In genomic region chr2:4558651-4559203, GRCm38 (mm10) we compare ENCODE assay signal across 8 mouse cellular contexts.
DNase-seq lines count a peak whose midpoint lies in the region; ATAC-seq and TF ChIP-seq lines count a peak whose summit lies in the region.

No protein-coding gene starts in this region.

- no peaks in the 10 kb centered on the region for H3K9me3 ChIP-seq in kidney, embryonic 15.5 days (replicated peaks)
- H3K9me3 ChIP-seq in heart, embryonic 15.5 days (replicated peaks): no peaks in the 10 kb centered on the region
- H3K9me3 ChIP-seq in liver, postnatal 0 days (ENCODE audit: low read length): no peaks in the 10 kb centered on the region

- no peak for TF ChIP-seq CTCF in bone marrow, adult 2 months (IDR thresholded peaks at IDR 0.05; ENCODE audit: control insufficient read depth, insufficient read depth, low read length)
- no peak for TF ChIP-seq CTCF in liver, postnatal 0 days (IDR thresholded peaks at IDR 0.05; ENCODE audit: low read depth)

- H3K4me3 ChIP-seq in kidney, embryonic 15.5 days (replicated peaks): peak overlapping the region; percentile 56
- peak overlapping the region; percentile 95 for H3K4me3 ChIP-seq in bone marrow, adult 2 months (replicated peaks; ENCODE audit: control insufficient read depth, low read depth, low read length)
- peak overlapping the region; percentile 61 for H3K4me3 ChIP-seq in heart, embryonic 15.5 days
- H3K4me3 ChIP-seq in liver, postnatal 0 days (ENCODE audit: low read depth, low read length): peak overlapping the region; percentile 79

- peak overlapping the region; percentile 51 for H3K9ac ChIP-seq in kidney, embryonic 15.5 days
- peak overlapping the region; percentile 64 for H3K9ac ChIP-seq in heart, embryonic 15.5 days
- peak overlapping the region; percentile 83 for H3K9ac ChIP-seq in liver, postnatal 0 days (replicated peaks)

- no peak for TF ChIP-seq EP300 in liver, postnatal 0 days (IDR thresholded peaks at IDR 0.05; ENCODE audit: low read depth)

- TF ChIP-seq POLR2A in bone marrow, adult 2 months (IDR thresholded peaks at IDR 0.05; ENCODE audit: borderline replicate concordance, control insufficient read depth, low read depth, low read length): no peak

- WGBS in kidney, embryonic 15.5 days: 14% methylated on average over 8 of the region's 8 CpGs
- WGBS in bone marrow, adult 2 months: 8% methylated on average over 8 of the region's 8 CpGs
- WGBS in heart, embryonic 15.5 days: 10% methylated on average over 8 of the region's 8 CpGs
- WGBS in liver, postnatal 0 days (ENCODE audit: insufficient replicate concordance): 11% methylated on average over 8 of the region's 8 CpGs

- no peak for ATAC-seq in kidney, embryonic 15.5 days (replicated peaks; ENCODE audit: low FRiP score)
- no peak for ATAC-seq in heart, embryonic 15.5 days (replicated peaks; ENCODE audit: insufficient number of reproducible peaks, insufficient read depth, low FRiP score, low read depth)
- ATAC-seq in liver, postnatal 0 days: no peak

- H3K27ac ChIP-seq in kidney, embryonic 15.5 days: peak overlapping the region; percentile 98
- H3K27ac ChIP-seq in bone marrow, adult 2 months (ENCODE audit: control insufficient read depth, insufficient read depth, low read depth, low read length, poor library complexity): peak overlapping the region; percentile 84
- H3K27ac ChIP-seq in heart, embryonic 15.5 days: peak overlapping the region; percentile 98
- H3K27ac ChIP-seq in liver, postnatal 0 days (ENCODE audit: low read depth): peak overlapping the region; percentile 99

- DNase-seq in kidney, postnatal 10 days: no peak
- DNase-seq in liver, postnatal 0 days: no peak
- DNase-seq in left cerebral cortex, adult 8-10 months (ENCODE audit: low spot score in 2 of 2): no peak
- no peak for DNase-seq in gastrocnemius, adult 8-10 months (ENCODE audit: low spot score in 2 of 2)
- no peak for DNase-seq in right cerebral cortex, postnatal 4 days

- H3K4me2 ChIP-seq in kidney, embryonic 15.5 days: peak overlapping the region; percentile 71
- H3K4me2 ChIP-seq in heart, embryonic 15.5 days: peak overlapping the region; percentile 71
- H3K4me2 ChIP-seq in liver, postnatal 0 days (ENCODE audit: low read depth, low read length): peak overlapping the region; percentile 86

- H3K27me3 ChIP-seq in kidney, embryonic 15.5 days: no peaks in the 10 kb centered on the region
- no peaks in the 10 kb centered on the region for H3K27me3 ChIP-seq in heart, embryonic 15.5 days
- H3K27me3 ChIP-seq in liver, postnatal 0 days (ENCODE audit: insufficient read depth, low read length): no peaks in the 10 kb centered on the region

- H3K4me1 ChIP-seq in kidney, embryonic 15.5 days: peaks cover 77% of the 10 kb centered on the region
- peaks cover 7% of the 10 kb centered on the region for H3K4me1 ChIP-seq in bone marrow, adult 2 months (ENCODE audit: control insufficient read depth, insufficient read depth, low read length)
- peaks cover 69% of the 10 kb centered on the region for H3K4me1 ChIP-seq in heart, embryonic 15.5 days (replicated peaks)
- H3K4me1 ChIP-seq in liver, postnatal 0 days (ENCODE audit: insufficient read depth): peaks cover 44% of the 10 kb centered on the region

- no peaks in the 10 kb centered on the region for H3K36me3 ChIP-seq in kidney, embryonic 15.5 days
- H3K36me3 ChIP-seq in heart, embryonic 15.5 days: no peaks in the 10 kb centered on the region
- no peaks in the 10 kb centered on the region for H3K36me3 ChIP-seq in liver, postnatal 0 days (replicated peaks; ENCODE audit: insufficient read depth, low read length)
